Mouse (Mus musculus): ENCODE data around the gene Erlin1. TPM values are rescaled to one million over a fixed set of nuclear protein-coding genes. Genes with fewer than 3 reads are reported as not detected.

Erlin1 gene
- total RNA-seq, 1 experiment from 2014 or later = 18.3 TPM

GRCm38 (mm10) chr19:44008784-44009183, 60.8 kb downstream of the Erlin1 start:
- no peak for ATAC-seq (ENCODE audit: extremely low read depth, insufficient number of reproducible peaks, low FRiP score, poor library complexity, severe bottlenecking)

GRCm38 (mm10) chr19:44007186-44007585, 62.4 kb downstream of the Erlin1 start:
- no peak for ATAC-seq (ENCODE audit: extremely low read depth, insufficient number of reproducible peaks, low FRiP score, poor library complexity, severe bottlenecking)

- ATAC-seq (ENCODE audit: extremely low read depth, insufficient number of reproducible peaks, low FRiP score, poor library complexity, severe bottlenecking) = no peak
Observed at GRCm38 (mm10) chr19:44005025-44005424, 64.6 kb downstream of the Erlin1 start.

GRCm38 (mm10) chr19:44004261-44004660, 65.3 kb downstream of the Erlin1 start:
- ATAC-seq (ENCODE audit: extremely low read depth, insufficient number of reproducible peaks, low FRiP score, poor library complexity, severe bottlenecking) = no peak

DNA sequence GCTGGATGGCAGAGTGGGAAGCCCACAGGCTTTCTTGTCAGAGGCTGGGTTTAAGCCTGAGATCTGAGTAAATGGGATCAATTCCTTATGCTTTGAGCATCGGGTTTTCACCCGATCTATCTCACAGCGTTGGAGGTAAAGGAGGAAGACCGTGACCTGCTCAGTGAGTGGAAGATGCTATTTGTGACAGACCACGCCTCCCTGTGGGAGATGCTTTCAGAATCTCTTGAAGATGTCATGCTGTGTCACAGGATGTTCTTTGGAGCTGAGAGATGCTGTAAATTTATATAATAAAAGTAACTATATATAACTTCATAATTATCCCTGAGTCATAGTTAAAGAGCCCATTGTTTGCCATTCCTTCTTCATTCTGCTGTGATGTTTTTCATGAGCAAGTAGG, 68.9 kb downstream of the Erlin1 start:
- ATAC-seq (ENCODE audit: extremely low read depth, insufficient number of reproducible peaks, low FRiP score, poor library complexity, severe bottlenecking) = no peak

- ATAC-seq (ENCODE audit: extremely low read depth, insufficient number of reproducible peaks, low FRiP score, poor library complexity, severe bottlenecking) = no peak
Observed at GRCm38 (mm10) chr19:44000061-44000460, 69.5 kb downstream of the Erlin1 start.

GRCm38 (mm10) chr19:43998802-43999527, 70.6 kb downstream of the Erlin1 start:
- no peak for ATAC-seq (ENCODE audit: extremely low read depth, insufficient number of reproducible peaks, low FRiP score, poor library complexity, severe bottlenecking)

- no peak for ATAC-seq (ENCODE audit: extremely low read depth, insufficient number of reproducible peaks, low FRiP score, poor library complexity, severe bottlenecking)
Observed at GRCm38 (mm10) chr19:43998101-43998500, 71.5 kb downstream of the Erlin1 start.

- ATAC-seq (ENCODE audit: extremely low read depth, insufficient number of reproducible peaks, low FRiP score, poor library complexity, severe bottlenecking) = peak; percentile 13; the same call in 1 of the 2 replicates
Observed at GRCm38 (mm10) chr19:43995427-43995826, 74.2 kb downstream of the Erlin1 start.

DNA sequence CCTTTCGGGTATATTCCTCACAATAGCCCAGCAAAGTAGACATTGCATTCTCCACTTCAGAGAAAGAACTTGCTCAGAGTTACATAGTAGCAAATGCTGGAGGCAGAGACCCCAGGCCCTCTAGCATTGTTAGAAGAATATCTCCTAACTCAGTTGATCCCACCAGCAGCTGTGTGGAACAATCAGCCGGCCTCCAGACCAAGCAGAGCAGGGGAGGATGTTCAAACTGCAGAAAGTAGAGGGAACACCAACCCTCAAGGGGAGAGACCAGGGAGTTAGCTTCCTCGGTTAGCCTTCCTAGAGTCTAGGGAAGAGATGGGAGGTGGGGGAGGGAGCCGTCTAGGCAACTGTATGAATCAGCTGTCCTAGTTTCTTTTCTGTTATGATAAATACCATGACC, 77.1 kb downstream of the Erlin1 start:
- no peak for ATAC-seq (ENCODE audit: extremely low read depth, insufficient number of reproducible peaks, low FRiP score, poor library complexity, severe bottlenecking)

GRCm38 (mm10) chr19:43990362-43990761, 79.2 kb downstream of the Erlin1 start:
- ATAC-seq (ENCODE audit: extremely low read depth, insufficient number of reproducible peaks, low FRiP score, poor library complexity, severe bottlenecking) = no peak

DNA sequence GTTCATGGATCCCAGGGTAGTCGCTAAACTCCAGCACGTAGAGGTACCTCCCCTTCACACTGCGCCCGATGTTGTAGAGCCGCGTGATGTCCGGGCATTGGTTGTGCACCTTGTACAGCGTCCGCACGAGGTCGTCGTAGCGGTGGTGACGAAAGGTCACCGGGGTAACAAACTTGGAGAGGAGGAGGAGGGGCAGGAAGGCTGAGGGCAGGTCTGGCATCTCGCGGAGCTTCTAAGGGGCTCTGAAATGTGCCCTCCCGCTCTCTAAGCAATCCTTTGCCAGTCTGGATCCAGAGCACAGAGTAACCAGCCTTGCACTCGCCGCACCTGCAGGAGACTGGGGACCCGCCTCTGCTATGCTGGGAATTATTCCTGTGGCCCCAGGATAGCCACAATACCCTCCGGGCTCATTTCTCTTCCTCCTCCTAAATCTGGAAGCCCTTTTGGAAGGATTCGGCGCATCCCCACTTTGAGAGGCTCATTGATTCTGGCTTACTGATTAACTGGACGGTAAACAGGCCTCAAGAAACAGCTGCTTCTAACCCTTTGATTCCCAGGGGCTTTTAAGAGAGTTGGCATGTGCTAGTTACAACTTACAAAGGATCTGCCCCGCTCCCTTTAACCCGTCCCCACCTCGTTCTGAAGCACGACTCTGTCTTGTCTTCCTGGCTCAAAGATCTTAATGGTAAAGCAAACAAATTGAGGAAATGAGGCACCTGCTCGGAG, 83.4 kb downstream of the Erlin1 start, which contains the start of gene Cpn1:
Gene Cpn1 (minus strand): TSS at position 488 of the 726 bp plus-strand sequence.
- no peak for ATAC-seq (ENCODE audit: extremely low read depth, insufficient number of reproducible peaks, low FRiP score, poor library complexity, severe bottlenecking)

Other genes starting within 250 kb of the Erlin1 start
- gene Dnmbp, start 129.6 kb downstream of the Erlin1 start, total RNA-seq (2017) = 26.2 and 29.7 TPM in 2 replicates
- not detected in 2 replicates for gene Cpn1, start 83.2 kb downstream of the Erlin1 start, total RNA-seq (2017)
- not detected in 2 replicates for gene Cyp2c23, start 40.6 kb downstream of the Erlin1 start, total RNA-seq (2017)
- 132 and 136 TPM in 2 replicates for gene Chuk, start 37.7 kb upstream of the Erlin1 start, total RNA-seq (2017)
- gene Cwf19l1, start 66.1 kb upstream of the Erlin1 start, total RNA-seq (2017) = 16.0 and 20.7 TPM in 2 replicates
- 141 and 160 TPM in 2 replicates for gene Bloc1s2, start 76.7 kb upstream of the Erlin1 start, total RNA-seq (2017)
- gene Pkd2l1, start 122.7 kb upstream of the Erlin1 start, total RNA-seq (2017) = not detected in 2 replicates
- gene Scd3, start 133.5 kb upstream of the Erlin1 start, total RNA-seq (2017) = not detected in 2 replicates
- 21.4 and 24.1 TPM in 2 replicates for gene Scd2, start 223.9 kb upstream of the Erlin1 start, total RNA-seq (2017)